Mouse (Mus musculus): Measurements from ENCODE around the gene Sbf2. TPM values are rescaled to one million over a fixed set of nuclear protein-coding genes. Genes with fewer than 3 reads are reported as not detected.

The Sbf2 gene
- polyA plus RNA-seq, 1 experiment = 37.0 TPM

GRCm38 (mm10) chr7:110361516-110361915, 253.2 kb downstream of the Sbf2 start:
- Histone ChIP-seq H3K4me1 (ENCODE audit: control insufficient read depth, insufficient read depth, low read length) (no peaks in the 10 kb centered on the region), H3K27me3 (ENCODE audit: control insufficient read depth, insufficient read depth, low read length) (no peaks in the 10 kb centered on the region), H3K36me3 (ENCODE audit: control insufficient read depth, insufficient read depth, low read length) (peaks cover 1% of the 10 kb centered on the region; the same call in 1 of the 2 replicates), H3K4me3 (ENCODE audit: control insufficient read depth, low read depth, low read length) (no peak overlapping the region), H3K27ac (ENCODE audit: control insufficient read depth, insufficient read depth, low read depth, low read length) (no peak overlapping the region)
- TF ChIP-seq CTCF (IDR thresholded peaks at IDR 0.05; ENCODE audit: control insufficient read depth, insufficient read depth, insufficient replicate concordance, low read depth, low read length) (no peak), POLR2A (IDR thresholded peaks at IDR 0.05; ENCODE audit: control insufficient read depth, low read depth, low read length) (no peak)

GRCm38 (mm10) chr7:110359391-110359790, 255.3 kb downstream of the Sbf2 start:
- H3K4me1 ChIP-seq (ENCODE audit: control insufficient read depth, insufficient read depth, low read length) = no peaks in the 10 kb centered on the region
- no peak overlapping the region for H3K27ac ChIP-seq (ENCODE audit: control insufficient read depth, insufficient read depth, low read depth, low read length)
- H3K27me3 ChIP-seq (ENCODE audit: control insufficient read depth, insufficient read depth, low read length) = no peaks in the 10 kb centered on the region

GRCm38 (mm10) chr7:110353971-110354370, 260.8 kb downstream of the Sbf2 start:
- Histone ChIP-seq H3K4me1 (ENCODE audit: control insufficient read depth, insufficient read depth, low read length) (no peaks in the 10 kb centered on the region), H3K27ac (ENCODE audit: control insufficient read depth, insufficient read depth, low read depth, low read length) (no peak overlapping the region), H3K27me3 (ENCODE audit: control insufficient read depth, insufficient read depth, low read length) (no peaks in the 10 kb centered on the region), H3K36me3 (ENCODE audit: control insufficient read depth, insufficient read depth, low read length) (peaks cover 1% of the 10 kb centered on the region; the same call in 1 of the 2 replicates), H3K4me3 (ENCODE audit: control insufficient read depth, low read depth, low read length) (no peak overlapping the region)
- TF ChIP-seq POLR2A (IDR thresholded peaks at IDR 0.05; ENCODE audit: control insufficient read depth, low read depth, low read length) (no peak), CTCF (IDR thresholded peaks at IDR 0.05; ENCODE audit: control insufficient read depth, insufficient read depth, insufficient replicate concordance, low read depth, low read length) (no peak)

More at GRCm38 (mm10) chr7:110359391-110359790, 255.3 kb downstream of the Sbf2 start:
- TF ChIP-seq POLR2A (IDR thresholded peaks at IDR 0.05; ENCODE audit: control insufficient read depth, low read depth, low read length) (no peak), CTCF (IDR thresholded peaks at IDR 0.05; ENCODE audit: control insufficient read depth, insufficient read depth, insufficient replicate concordance, low read depth, low read length) (no peak)
- no peak overlapping the region for H3K4me3 ChIP-seq (ENCODE audit: control insufficient read depth, low read depth, low read length)
- peaks cover 1% of the 10 kb centered on the region; the same call in 1 of the 2 replicates for H3K36me3 ChIP-seq (ENCODE audit: control insufficient read depth, insufficient read depth, low read length)

- Histone ChIP-seq H3K27me3 (ENCODE audit: control insufficient read depth, insufficient read depth, low read length) (no peaks in the 10 kb centered on the region), H3K4me1 (ENCODE audit: control insufficient read depth, insufficient read depth, low read length) (no peaks in the 10 kb centered on the region)
- no peak for TF ChIP-seq POLR2A (IDR thresholded peaks at IDR 0.05; ENCODE audit: control insufficient read depth, low read depth, low read length)
- TF ChIP-seq CTCF (IDR thresholded peaks at IDR 0.05; ENCODE audit: control insufficient read depth, insufficient read depth, insufficient replicate concordance, low read depth, low read length) = no peak
Observed at GRCm38 (mm10) chr7:110347250-110347649, 267.5 kb downstream of the Sbf2 start.

GRCm38 (mm10) chr7:110337601-110338000, 277.1 kb downstream of the Sbf2 start:
- no peak overlapping the region for H3K4me3 ChIP-seq (ENCODE audit: control insufficient read depth, low read depth, low read length)
- H3K36me3 ChIP-seq (ENCODE audit: control insufficient read depth, insufficient read depth, low read length) = peaks cover 6% of the 10 kb centered on the region
- TF ChIP-seq CTCF (IDR thresholded peaks at IDR 0.05; ENCODE audit: control insufficient read depth, insufficient read depth, insufficient replicate concordance, low read depth, low read length) = no peak
- no peak for TF ChIP-seq POLR2A (IDR thresholded peaks at IDR 0.05; ENCODE audit: control insufficient read depth, low read depth, low read length)

More at GRCm38 (mm10) chr7:110347250-110347649, 267.5 kb downstream of the Sbf2 start:
- H3K36me3 ChIP-seq (ENCODE audit: control insufficient read depth, insufficient read depth, low read length) = peaks cover 4% of the 10 kb centered on the region
- H3K27ac ChIP-seq (ENCODE audit: control insufficient read depth, insufficient read depth, low read depth, low read length) = no peak overlapping the region
- no peak overlapping the region for H3K4me3 ChIP-seq (ENCODE audit: control insufficient read depth, low read depth, low read length)

GRCm38 (mm10) chr7:110325381-110326110, 289.2 kb downstream of the Sbf2 start:
- no peaks in the 10 kb centered on the region for H3K27me3 ChIP-seq (ENCODE audit: control insufficient read depth, insufficient read depth, low read length)
- no peaks in the 10 kb centered on the region for H3K4me1 ChIP-seq (ENCODE audit: control insufficient read depth, insufficient read depth, low read length)
- H3K27ac ChIP-seq (ENCODE audit: control insufficient read depth, insufficient read depth, low read depth, low read length) = no peak overlapping the region
- no peak overlapping the region for H3K4me3 ChIP-seq (ENCODE audit: control insufficient read depth, low read depth, low read length)
- TF ChIP-seq POLR2A (IDR thresholded peaks at IDR 0.05; ENCODE audit: control insufficient read depth, low read depth, low read length) (no peak), CTCF (IDR thresholded peaks at IDR 0.05; ENCODE audit: control insufficient read depth, insufficient read depth, insufficient replicate concordance, low read depth, low read length) (no peak)
- peaks cover 4% of the 10 kb centered on the region for H3K36me3 ChIP-seq (ENCODE audit: control insufficient read depth, insufficient read depth, low read length)

More at GRCm38 (mm10) chr7:110337601-110338000, 277.1 kb downstream of the Sbf2 start:
- H3K27ac ChIP-seq (ENCODE audit: control insufficient read depth, insufficient read depth, low read depth, low read length) = no peak overlapping the region
- H3K4me1 ChIP-seq (ENCODE audit: control insufficient read depth, insufficient read depth, low read length) = no peaks in the 10 kb centered on the region
- no peaks in the 10 kb centered on the region for H3K27me3 ChIP-seq (ENCODE audit: control insufficient read depth, insufficient read depth, low read length)

- H3K36me3 ChIP-seq (ENCODE audit: control insufficient read depth, insufficient read depth, low read length) = peaks cover 2% of the 10 kb centered on the region
- no peak for TF ChIP-seq CTCF (IDR thresholded peaks at IDR 0.05; ENCODE audit: control insufficient read depth, insufficient read depth, insufficient replicate concordance, low read depth, low read length)
- no peak for TF ChIP-seq POLR2A (IDR thresholded peaks at IDR 0.05; ENCODE audit: control insufficient read depth, low read depth, low read length)
- no peaks in the 10 kb centered on the region for H3K27me3 ChIP-seq (ENCODE audit: control insufficient read depth, insufficient read depth, low read length)
- H3K4me1 ChIP-seq (ENCODE audit: control insufficient read depth, insufficient read depth, low read length) = no peaks in the 10 kb centered on the region
- H3K4me3 ChIP-seq (ENCODE audit: control insufficient read depth, low read depth, low read length) = no peak overlapping the region
- no peak overlapping the region for H3K27ac ChIP-seq (ENCODE audit: control insufficient read depth, insufficient read depth, low read depth, low read length)
Observed at GRCm38 (mm10) chr7:110324852-110325251, 289.9 kb downstream of the Sbf2 start.
